Mouse (Mus musculus) myocyte (in vitro differentiated cells): ENCODE results near the gene Bicd2.

Experiments used
- MAX ChIP-seq: IDR thresholded peaks from one replicate; pipeline ENCODE4 v1.6.1; 2011; ENCODE audit warnings: low read depth, mild to moderate bottlenecking, control low read depth
- POLR2A ChIP-seq: IDR thresholded peaks from one replicate; pipeline ENCODE4 v1.6.1; 2011; ENCODE audit warnings: low read depth, mild to moderate bottlenecking, control low read depth, moderate library complexity; ENCODE audit not compliant: insufficient read length

DNA sequence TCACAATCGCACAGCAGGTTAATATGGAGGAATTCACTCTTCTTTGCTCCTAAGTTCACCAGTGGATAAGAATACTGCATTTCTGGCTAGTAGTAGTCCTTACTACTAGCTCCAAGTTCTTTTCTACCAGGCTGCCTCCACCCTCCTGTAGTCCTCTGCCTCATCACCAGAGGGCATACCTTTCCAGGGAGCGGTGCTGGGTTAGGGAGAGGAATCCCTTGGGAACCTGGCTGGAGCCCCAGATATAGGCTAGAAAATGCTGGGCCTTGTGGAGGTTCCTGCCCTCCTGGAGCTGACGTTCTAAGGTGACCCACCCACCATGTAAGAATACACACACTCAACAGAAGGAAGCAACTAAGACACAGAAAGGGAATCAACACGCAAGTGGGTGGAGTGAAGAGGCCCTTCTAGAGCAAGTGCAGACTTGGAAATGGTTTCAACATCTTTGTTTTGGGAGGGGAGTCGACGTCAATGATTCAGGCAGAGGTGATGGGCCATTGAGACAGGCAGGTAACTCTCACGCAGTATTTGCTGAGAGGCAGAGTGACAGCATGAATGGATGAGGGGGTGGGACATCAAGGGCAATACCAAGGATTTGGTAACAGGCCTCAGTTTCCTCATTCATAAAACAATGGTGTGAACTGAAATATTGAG, 2.4 kb upstream of the Bicd2 start:
- TF ChIP-seq MAX (no peak), POLR2A (no peak)
